Mouse (Mus musculus): Measurements from ENCODE around the gene Sdhb. TPM values are rescaled to one million over a fixed set of nuclear protein-coding genes. Genes with fewer than 3 reads are reported as not detected.
A peak's percentile ranks its signal among the peaks of the same experiment; 100 is the strongest.

Sdhb gene
- polyA plus RNA-seq, 1 experiment from 2014 or later, result 1,015 TPM

DNA sequence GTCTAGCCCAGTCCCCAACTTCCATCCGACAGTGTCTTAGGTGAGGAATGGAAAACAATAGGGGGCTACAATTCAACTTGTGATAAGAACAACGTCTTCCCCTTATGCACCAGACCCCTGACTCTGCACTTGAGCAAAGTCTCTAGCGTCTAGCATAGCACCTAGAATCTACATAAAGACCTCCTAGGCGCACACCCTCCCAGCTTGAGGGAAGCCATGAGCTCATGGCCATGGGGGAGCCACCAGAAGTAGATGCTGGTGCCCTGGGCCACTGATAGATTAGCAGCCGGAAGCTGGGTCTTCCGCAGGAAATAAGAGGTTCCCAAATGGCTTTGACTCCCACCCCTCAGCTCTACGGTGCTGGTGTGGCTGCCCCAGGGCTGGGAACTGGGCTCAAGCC, 26.5 kb downstream of the Sdhb start:
- ATAC-seq (ENCODE audit: insufficient number of reproducible peaks, insufficient read depth, low FRiP score, low read depth), result no peak
- Histone ChIP-seq H3K9ac (ENCODE audit: low read length) (peak overlapping the region; percentile 92), H3K9me3 (ENCODE audit: control insufficient read depth, low read length) (no peaks in the 10 kb centered on the region), H3K36me3 (ENCODE audit: control insufficient read depth, insufficient read depth, low read length) (peaks cover 8% of the 10 kb centered on the region), H3K4me3 (ENCODE audit: control insufficient read depth in 1 of 2, insufficient read depth in 1 of 2, low read depth in 1 of 2, low read length in 2 of 2) (peak overlapping the region; percentile 63 to 80), H3K4me2 (ENCODE audit: low read length) (peak overlapping the region; percentile 80), H3K27me3 (ENCODE audit: control insufficient read depth, insufficient read depth, low read length) (no peaks in the 10 kb centered on the region), H3K4me1 (ENCODE audit: control insufficient read depth in 2 of 2, insufficient read depth in 2 of 2, low read length in 2 of 2) (peaks cover 18 to 20% of the 10 kb centered on the region in 2 experiments), H3K27ac (replicated peaks in 1 of 2; ENCODE audit: control insufficient read depth in 1 of 2, insufficient read depth in 1 of 2, low read depth in 2 of 2, low read length in 2 of 2) (no peak overlapping the region)
- WGBS, result 14% methylated on average over 7 of the region's 7 CpGs

DNA sequence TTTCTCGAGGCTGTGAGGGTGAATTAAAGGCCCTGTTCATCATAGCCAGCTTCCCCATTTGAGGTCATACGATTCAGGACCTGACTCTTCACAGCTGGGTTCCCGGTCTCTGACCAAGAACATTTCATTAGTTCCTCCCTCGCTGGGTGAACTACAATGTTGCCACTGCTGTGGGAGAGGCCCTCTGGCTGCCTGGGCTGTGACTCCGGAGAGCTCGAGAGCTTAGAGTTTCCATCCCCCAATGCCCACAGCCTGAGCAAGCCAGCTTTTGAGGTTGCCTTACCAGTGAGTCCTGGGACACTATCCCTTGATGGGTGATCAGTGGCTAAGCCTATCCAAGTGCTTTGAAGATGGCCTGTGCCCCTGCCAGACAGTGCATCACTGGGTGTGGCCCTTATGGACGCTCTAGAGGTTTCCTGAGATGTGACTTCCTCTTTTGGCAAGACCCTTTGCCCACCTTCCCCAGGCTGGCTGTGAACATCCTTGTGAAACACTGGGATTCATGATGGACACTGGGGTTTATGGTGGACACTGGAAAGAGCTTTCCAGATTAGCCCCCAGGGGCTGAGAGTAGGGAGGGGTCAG, 27.8 kb downstream of the Sdhb start:
- no peak overlapping the region for H3K4me3 ChIP-seq (ENCODE audit: control insufficient read depth in 1 of 2, insufficient read depth in 1 of 2, low read depth in 1 of 2, low read length in 2 of 2)
- H3K27me3 ChIP-seq (ENCODE audit: control insufficient read depth, insufficient read depth, low read length), result no peaks in the 10 kb centered on the region
- H3K9me3 ChIP-seq (ENCODE audit: control insufficient read depth, low read length), result no peaks in the 10 kb centered on the region
- no peak overlapping the region for H3K4me2 ChIP-seq (ENCODE audit: low read length)
- H3K9ac ChIP-seq (ENCODE audit: low read length), result no peak overlapping the region
- 63% methylated on average over 7 of the region's 7 CpGs for WGBS
- no peak for ATAC-seq (ENCODE audit: insufficient number of reproducible peaks, insufficient read depth, low FRiP score, low read depth)
- H3K27ac ChIP-seq (replicated peaks in 1 of 2; ENCODE audit: control insufficient read depth in 1 of 2, insufficient read depth in 1 of 2, low read depth in 2 of 2, low read length in 2 of 2), result no peak overlapping the region
- peaks cover 10 to 13% of the 10 kb centered on the region in 2 experiments for H3K4me1 ChIP-seq (ENCODE audit: control insufficient read depth in 2 of 2, insufficient read depth in 2 of 2, low read length in 2 of 2)
- peaks cover 20% of the 10 kb centered on the region for H3K36me3 ChIP-seq (ENCODE audit: control insufficient read depth, insufficient read depth, low read length)

DNA sequence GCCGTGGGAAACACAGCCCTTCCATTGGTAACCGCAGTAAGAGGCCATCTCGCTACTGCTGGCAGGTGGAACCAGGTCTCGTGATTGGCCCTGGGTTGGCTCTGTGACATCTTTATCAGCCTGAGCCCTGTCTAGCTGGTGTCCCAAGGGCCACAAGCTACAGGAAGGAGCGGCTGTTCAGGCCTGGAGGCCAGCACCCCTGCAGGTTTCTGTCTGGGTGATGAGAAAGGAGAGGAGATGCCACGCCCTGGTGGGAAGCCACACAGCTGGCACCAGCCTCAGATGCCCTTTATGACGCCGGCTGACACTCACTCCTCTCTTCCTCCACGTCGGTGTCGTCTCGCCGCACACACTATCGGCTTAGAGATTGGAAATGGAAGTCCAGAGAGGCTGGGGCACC, 28.4 kb downstream of the Sdhb start:
- Histone ChIP-seq H3K27ac (replicated peaks in 1 of 2; ENCODE audit: control insufficient read depth in 1 of 2, insufficient read depth in 1 of 2, low read depth in 2 of 2, low read length in 2 of 2) (no peak overlapping the region), H3K4me3 (ENCODE audit: control insufficient read depth in 1 of 2, insufficient read depth in 1 of 2, low read depth in 1 of 2, low read length in 2 of 2) (no peak overlapping the region), H3K9ac (ENCODE audit: low read length) (no peak overlapping the region), H3K4me2 (ENCODE audit: low read length) (no peak overlapping the region), H3K9me3 (ENCODE audit: control insufficient read depth, low read length) (no peaks in the 10 kb centered on the region), H3K36me3 (ENCODE audit: control insufficient read depth, insufficient read depth, low read length) (peaks cover 27% of the 10 kb centered on the region), H3K4me1 (ENCODE audit: control insufficient read depth in 2 of 2, insufficient read depth in 2 of 2, low read length in 2 of 2) (peaks cover 10% of the 10 kb centered on the region in 2 experiments), H3K27me3 (ENCODE audit: control insufficient read depth, insufficient read depth, low read length) (no peaks in the 10 kb centered on the region)
- no peak for ATAC-seq (ENCODE audit: insufficient number of reproducible peaks, insufficient read depth, low FRiP score, low read depth)
- WGBS, result 84% methylated on average over 14 of the region's 14 CpGs

DNA sequence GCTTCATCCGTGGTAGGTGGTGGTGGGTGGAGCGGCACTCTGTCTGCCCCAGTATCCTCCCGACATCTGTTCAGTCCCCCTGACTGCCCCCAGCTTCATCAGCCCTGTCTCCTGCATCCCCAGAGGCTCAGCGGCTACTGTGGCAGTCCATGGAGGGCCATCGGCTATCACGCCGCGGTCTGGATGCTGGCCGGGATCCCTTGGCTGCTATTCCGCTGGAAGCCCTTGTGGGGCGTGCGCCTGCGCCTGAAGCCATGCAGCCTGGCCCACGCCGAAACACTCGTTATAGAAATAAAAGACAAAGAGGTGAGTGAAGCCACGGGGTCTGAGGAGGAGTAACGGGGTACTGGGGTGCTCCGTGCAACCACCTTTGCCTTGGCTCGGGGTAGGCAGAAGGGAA, 31.2 kb downstream of the Sdhb start:
- Histone ChIP-seq H3K4me3 (ENCODE audit: control insufficient read depth in 1 of 2, insufficient read depth in 1 of 2, low read depth in 1 of 2, low read length in 2 of 2) (no peak overlapping the region), H3K36me3 (ENCODE audit: control insufficient read depth, insufficient read depth, low read length) (peaks cover 55% of the 10 kb centered on the region), H3K4me1 (ENCODE audit: control insufficient read depth in 2 of 2, insufficient read depth in 2 of 2, low read length in 2 of 2) (peaks cover 6 to 8% of the 10 kb centered on the region in 2 experiments), H3K27ac (replicated peaks in 1 of 2; ENCODE audit: control insufficient read depth in 1 of 2, insufficient read depth in 1 of 2, low read depth in 2 of 2, low read length in 2 of 2) (no peak overlapping the region), H3K9me3 (ENCODE audit: control insufficient read depth, low read length) (no peaks in the 10 kb centered on the region), H3K9ac (ENCODE audit: low read length) (no peak overlapping the region), H3K4me2 (ENCODE audit: low read length) (no peak overlapping the region), H3K27me3 (ENCODE audit: control insufficient read depth, insufficient read depth, low read length) (no peaks in the 10 kb centered on the region)
- ATAC-seq (ENCODE audit: insufficient number of reproducible peaks, insufficient read depth, low FRiP score, low read depth), result no peak
- 84% methylated on average over 20 of the region's 20 CpGs for WGBS

DNA sequence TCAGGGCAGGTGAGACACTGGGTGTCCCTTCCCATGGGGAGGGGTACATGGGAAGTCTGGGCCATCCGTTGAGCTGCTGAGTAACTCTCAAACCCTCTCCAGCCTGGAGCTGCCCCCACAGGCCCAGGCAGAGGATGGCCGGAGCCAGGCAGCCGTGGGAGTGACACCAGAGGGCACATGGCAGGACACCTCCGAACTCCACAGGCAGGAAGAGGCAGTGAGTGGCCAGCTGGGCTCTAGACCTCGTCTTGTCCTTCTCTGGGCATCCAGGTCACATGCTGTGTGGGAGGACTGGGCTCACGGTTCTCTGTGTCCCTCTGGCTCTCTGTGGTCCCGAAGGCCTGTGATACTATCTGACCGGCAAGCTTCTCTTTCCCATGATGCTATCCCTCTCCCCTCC, 32.8 kb downstream of the Sdhb start:
- H3K36me3 ChIP-seq (ENCODE audit: control insufficient read depth, insufficient read depth, low read length), result peaks cover 68% of the 10 kb centered on the region

DNA sequence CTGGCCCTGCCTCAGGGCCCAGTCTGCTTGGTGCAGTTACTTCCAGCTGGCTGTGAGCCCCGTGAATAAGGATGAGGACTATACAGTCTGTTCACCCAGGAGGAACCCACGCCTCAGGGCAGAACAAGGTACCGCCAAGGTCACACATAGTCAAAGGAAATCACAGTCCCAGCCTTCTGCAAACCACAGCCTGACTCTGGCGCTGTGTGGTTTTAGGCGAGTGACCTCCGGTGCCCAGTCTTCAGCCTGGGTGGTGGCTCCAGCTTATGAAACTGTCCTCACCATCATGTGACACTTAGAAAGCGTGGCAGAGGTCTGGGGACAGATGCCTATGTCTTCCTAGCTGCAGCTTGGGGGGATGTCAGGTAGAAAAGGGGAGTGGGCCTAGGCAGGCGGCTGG, 34.8 kb downstream of the Sdhb start:
- Histone ChIP-seq H3K27me3 (ENCODE audit: control insufficient read depth, insufficient read depth, low read length) (no peaks in the 10 kb centered on the region), H3K27ac (replicated peaks in 1 of 2; ENCODE audit: control insufficient read depth in 1 of 2, insufficient read depth in 1 of 2, low read depth in 2 of 2, low read length in 2 of 2) (no peak overlapping the region), H3K36me3 (ENCODE audit: control insufficient read depth, insufficient read depth, low read length) (peaks cover 88% of the 10 kb centered on the region), H3K9ac (ENCODE audit: low read length) (no peak overlapping the region), H3K9me3 (ENCODE audit: control insufficient read depth, low read length) (no peaks in the 10 kb centered on the region), H3K4me3 (ENCODE audit: control insufficient read depth in 1 of 2, insufficient read depth in 1 of 2, low read depth in 1 of 2, low read length in 2 of 2) (no peak overlapping the region), H3K4me2 (ENCODE audit: low read length) (no peak overlapping the region), H3K4me1 (ENCODE audit: control insufficient read depth in 2 of 2, insufficient read depth in 2 of 2, low read length in 2 of 2) (no peaks in the 10 kb centered on the region)
- WGBS, result 92% methylated on average over 8 of the region's 8 CpGs
- ATAC-seq (ENCODE audit: insufficient number of reproducible peaks, insufficient read depth, low FRiP score, low read depth), result no peak

More for the DNA sequence above, 32.8 kb downstream of the Sdhb start:
- no peak for ATAC-seq (ENCODE audit: insufficient number of reproducible peaks, insufficient read depth, low FRiP score, low read depth)
- Histone ChIP-seq H3K9ac (ENCODE audit: low read length) (no peak overlapping the region), H3K4me3 (ENCODE audit: control insufficient read depth in 1 of 2, insufficient read depth in 1 of 2, low read depth in 1 of 2, low read length in 2 of 2) (no peak overlapping the region), H3K27me3 (ENCODE audit: control insufficient read depth, insufficient read depth, low read length) (no peaks in the 10 kb centered on the region), H3K27ac (replicated peaks in 1 of 2; ENCODE audit: control insufficient read depth in 1 of 2, insufficient read depth in 1 of 2, low read depth in 2 of 2, low read length in 2 of 2) (no peak overlapping the region), H3K4me1 (ENCODE audit: control insufficient read depth in 2 of 2, insufficient read depth in 2 of 2, low read length in 2 of 2) (peaks cover 0 to under 1% of the 10 kb centered on the region in 2 experiments; a peak in 2 of 4 replicates), H3K9me3 (ENCODE audit: control insufficient read depth, low read length) (no peaks in the 10 kb centered on the region), H3K4me2 (ENCODE audit: low read length) (no peak overlapping the region)
- 84% methylated on average over 8 of the region's 8 CpGs for WGBS

DNA sequence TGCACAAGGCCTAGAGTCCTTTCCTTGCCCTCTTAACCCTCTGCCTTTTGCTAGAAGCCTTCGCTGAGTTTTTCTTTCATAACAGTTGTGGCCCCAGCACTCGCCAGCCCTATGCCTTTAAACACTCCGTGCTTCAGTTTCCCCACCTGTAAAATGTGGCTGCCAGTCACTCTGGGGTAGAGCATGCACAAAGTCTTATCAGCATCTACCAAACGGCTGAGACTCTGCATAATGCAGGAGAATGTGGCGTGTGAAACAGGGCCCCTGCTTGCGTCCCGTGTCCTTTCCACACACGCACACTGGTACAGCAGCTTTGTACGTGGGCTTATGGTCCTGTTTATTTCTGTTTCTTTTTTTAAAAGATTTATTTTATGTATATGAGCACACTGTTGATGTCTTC, 35.8 kb downstream of the Sdhb start:
- Histone ChIP-seq H3K27me3 (ENCODE audit: control insufficient read depth, insufficient read depth, low read length) (no peaks in the 10 kb centered on the region), H3K4me2 (ENCODE audit: low read length) (no peak overlapping the region), H3K27ac (replicated peaks in 1 of 2; ENCODE audit: control insufficient read depth in 1 of 2, insufficient read depth in 1 of 2, low read depth in 2 of 2, low read length in 2 of 2) (no peak overlapping the region), H3K9ac (ENCODE audit: low read length) (no peak overlapping the region), H3K36me3 (ENCODE audit: control insufficient read depth, insufficient read depth, low read length) (peaks cover 97% of the 10 kb centered on the region), H3K4me3 (ENCODE audit: control insufficient read depth in 1 of 2, insufficient read depth in 1 of 2, low read depth in 1 of 2, low read length in 2 of 2) (no peak overlapping the region), H3K9me3 (ENCODE audit: control insufficient read depth, low read length) (no peaks in the 10 kb centered on the region), H3K4me1 (ENCODE audit: control insufficient read depth in 2 of 2, insufficient read depth in 2 of 2, low read length in 2 of 2) (no peaks in the 10 kb centered on the region)
- 92% methylated on average over 9 of the region's 9 CpGs for WGBS
- no peak for ATAC-seq (ENCODE audit: insufficient number of reproducible peaks, insufficient read depth, low FRiP score, low read depth)

DNA sequence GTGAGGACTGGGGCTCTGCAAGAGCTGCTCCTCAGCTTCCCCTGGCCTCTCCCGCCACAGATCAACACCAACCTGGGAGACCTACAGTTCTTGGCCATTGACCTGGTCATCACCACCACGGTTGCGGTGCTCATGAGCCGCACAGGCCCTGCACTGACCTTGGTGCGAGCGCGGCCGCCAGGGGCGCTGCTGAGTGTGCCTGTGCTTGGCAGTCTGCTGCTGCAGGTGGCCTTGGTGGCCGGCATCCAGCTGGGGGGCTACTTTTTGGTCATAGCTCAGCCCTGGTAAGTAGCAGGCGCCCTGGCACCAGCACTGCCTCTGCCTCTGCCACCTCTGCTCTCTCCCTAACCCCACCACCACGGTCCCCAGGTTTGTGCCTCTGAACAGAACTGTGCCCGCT, 45.0 kb downstream of the Sdhb start:
- Histone ChIP-seq H3K9ac (ENCODE audit: low read length) (no peak overlapping the region), H3K27ac (replicated peaks in 1 of 2; ENCODE audit: control insufficient read depth in 1 of 2, insufficient read depth in 1 of 2, low read depth in 2 of 2, low read length in 2 of 2) (no peak overlapping the region), H3K4me2 (ENCODE audit: low read length) (no peak overlapping the region), H3K36me3 (ENCODE audit: control insufficient read depth, insufficient read depth, low read length) (peaks cover 62% of the 10 kb centered on the region), H3K4me1 (ENCODE audit: control insufficient read depth in 2 of 2, insufficient read depth in 2 of 2, low read length in 2 of 2) (peaks cover 0 to 6% of the 10 kb centered on the region in 2 experiments; a peak in 1 of 4 replicates), H3K4me3 (ENCODE audit: control insufficient read depth in 1 of 2, insufficient read depth in 1 of 2, low read depth in 1 of 2, low read length in 2 of 2) (no peak overlapping the region), H3K9me3 (ENCODE audit: control insufficient read depth, low read length) (no peaks in the 10 kb centered on the region), H3K27me3 (ENCODE audit: control insufficient read depth, insufficient read depth, low read length) (no peaks in the 10 kb centered on the region)
- WGBS, result 85% methylated on average over 8 of the region's 13 CpGs
- no peak for ATAC-seq (ENCODE audit: insufficient number of reproducible peaks, insufficient read depth, low FRiP score, low read depth)

Data from heart, embryonic 14.5 days (tissue).